Mouse (Mus musculus): ENCODE data around the gene Wwc2.

Gene Wwc2

GRCm38 (mm10) chr8:47905256-47905655 lies 85.5 kb downstream of the Wwc2 start:
- no peak for DNase-seq (ENCODE audit: low read depth)

DNA sequence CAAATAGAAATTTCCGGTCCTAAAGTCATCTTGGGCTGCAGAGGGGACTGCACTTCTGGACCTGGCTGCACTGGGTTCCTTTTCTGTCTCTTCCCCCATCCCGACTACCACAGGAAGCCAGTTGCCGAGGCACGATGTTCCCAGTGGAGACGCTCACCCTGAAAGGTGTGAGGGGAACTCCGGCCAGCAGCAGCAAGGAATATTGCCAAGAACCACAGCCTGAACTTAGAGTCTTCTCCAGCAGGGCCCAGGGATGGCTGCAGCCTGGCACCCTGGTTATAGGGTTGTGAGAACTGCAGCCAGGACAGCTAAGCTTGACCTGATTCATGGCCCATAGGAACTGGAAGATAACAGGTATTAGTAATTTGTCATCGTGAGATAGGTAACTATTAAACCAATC lies 86.7 kb downstream of the Wwc2 start:
- DNase-seq (ENCODE audit: low read depth), result no peak

- no peak for DNase-seq (ENCODE audit: low read depth)
Observed at GRCm38 (mm10) chr8:47902704-47903103, 88.0 kb downstream of the Wwc2 start.

DNA sequence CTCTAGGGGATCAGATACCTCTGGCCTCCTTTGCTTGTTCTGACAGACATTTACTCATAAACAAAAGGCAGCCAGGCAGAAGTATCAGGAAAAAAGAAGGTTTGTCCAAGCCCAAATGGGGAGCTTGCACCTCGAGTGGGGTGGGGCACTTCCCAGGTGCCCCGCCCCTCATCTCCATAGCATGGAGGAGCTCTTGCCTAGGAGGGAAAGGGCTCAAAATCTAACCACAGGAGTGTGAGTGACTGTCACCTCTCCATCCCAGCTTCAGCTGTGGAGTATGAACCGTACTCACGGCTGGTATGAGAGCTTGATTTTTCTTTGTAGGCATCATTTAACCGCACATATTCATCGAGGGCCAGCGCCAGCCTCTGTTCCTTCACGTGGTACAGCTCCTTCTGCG lies 90.4 kb downstream of the Wwc2 start:
- DNase-seq (ENCODE audit: low read depth), result no peak

DNA sequence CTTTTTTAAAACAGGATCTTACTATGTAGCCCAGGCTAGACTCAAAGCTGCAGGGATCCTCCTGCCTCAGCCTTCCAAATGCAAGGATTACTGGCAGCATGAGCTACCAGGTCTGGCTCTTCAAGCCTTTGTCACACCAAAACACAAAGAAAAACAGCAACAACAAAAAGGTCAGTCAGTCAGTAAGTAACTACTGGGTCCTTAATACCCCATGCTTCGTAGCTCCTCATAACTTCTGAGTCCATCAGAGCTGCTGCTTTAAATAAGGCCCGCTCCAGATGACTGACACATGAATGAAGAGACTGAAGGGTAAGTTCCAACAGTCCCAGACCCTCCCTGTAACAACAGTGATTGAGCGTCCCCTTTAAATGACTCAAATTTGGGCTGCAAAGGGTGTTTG lies 90.8 kb downstream of the Wwc2 start:
- DNase-seq (ENCODE audit: low read depth), result no peak

DNA sequence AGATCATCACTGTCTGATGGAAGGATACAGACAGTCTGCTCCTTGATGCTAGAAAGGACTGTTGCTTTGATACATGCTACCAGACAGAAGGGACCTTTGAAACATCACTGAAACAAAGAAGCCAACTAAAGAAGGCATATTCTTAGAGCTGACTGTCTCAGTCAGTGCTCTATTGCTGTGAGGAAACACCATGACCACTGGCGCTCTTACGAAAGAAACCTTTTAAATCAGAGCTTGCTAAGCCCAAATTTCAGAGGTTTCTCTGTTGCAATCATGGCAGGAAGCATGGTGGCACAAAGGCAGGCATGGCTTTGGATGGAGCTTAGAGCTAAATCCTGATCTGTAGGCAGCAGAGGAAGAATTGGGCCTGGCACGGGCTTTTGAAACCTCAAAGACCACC lies 98.3 kb downstream of the Wwc2 start:
- DNase-seq (ENCODE audit: low read depth), result no peak

DNA sequence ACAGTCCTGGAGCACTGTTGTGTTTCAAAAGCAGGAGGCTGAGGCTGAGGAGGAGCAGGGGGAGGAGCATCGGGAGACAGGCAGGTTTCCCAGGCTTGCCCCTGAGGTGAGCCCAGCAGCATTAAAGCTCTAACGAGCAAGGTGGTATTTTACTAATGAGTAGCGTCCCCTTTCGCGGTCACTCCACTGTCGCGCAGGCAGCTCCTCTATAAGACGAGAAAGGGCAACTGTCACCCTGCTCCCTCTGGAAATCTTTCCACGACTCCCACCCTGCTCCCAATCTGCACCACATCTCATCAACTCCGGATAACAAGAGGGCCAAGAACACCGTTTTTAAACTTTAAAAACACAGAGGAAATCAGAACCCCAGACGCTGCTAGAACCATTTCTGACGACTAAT lies 99.1 kb downstream of the Wwc2 start:
- no peak for DNase-seq (ENCODE audit: low read depth)

DNA sequence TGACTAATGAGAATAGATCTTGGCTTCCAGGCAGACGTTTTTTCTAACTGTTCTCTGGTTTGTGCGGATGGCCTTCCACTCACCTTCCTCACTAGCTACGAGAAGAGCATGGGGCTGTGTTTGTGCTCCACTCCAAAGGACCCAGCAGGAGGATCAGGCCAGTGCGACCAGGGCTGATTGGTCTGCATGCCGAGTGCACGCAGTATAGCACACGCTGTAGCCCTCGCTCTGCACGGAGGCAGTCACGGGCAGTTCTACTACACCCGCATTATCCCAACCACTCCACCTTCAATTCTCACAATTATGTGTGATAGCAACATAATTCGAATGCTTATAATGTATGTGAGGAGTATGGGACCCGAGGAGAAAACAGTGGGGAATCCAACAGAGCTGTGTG lies 99.9 kb downstream of the Wwc2 start:
- DNase-seq (ENCODE audit: low read depth), result no peak

GRCm38 (mm10) chr8:47889936-47890813 lies 100.5 kb downstream of the Wwc2 start:
- DNase-seq (ENCODE audit: low read depth), result no peak

- no peak for DNase-seq (ENCODE audit: low read depth)
Observed at GRCm38 (mm10) chr8:47888841-47889570, 101.7 kb downstream of the Wwc2 start.

DNA sequence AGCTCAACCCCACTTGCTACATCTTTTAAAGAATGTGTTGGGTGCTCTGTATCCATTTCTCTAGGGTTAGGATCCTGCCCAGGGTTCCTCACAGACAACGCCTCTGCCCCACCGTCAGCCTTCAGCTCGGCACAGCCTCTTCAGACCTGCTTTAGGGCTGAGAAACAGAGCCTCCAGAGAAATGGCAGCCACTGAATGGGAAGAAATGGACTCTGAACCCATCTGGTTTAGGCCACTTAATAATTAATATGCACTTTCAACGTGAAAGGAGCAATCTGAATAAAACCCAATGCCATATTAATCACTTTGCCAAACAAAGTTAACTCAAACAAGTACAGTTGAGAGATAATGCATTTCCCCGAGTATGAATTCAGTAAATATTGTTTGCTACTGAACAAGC lies 106.4 kb downstream of the Wwc2 start:
- no peak for DNase-seq (ENCODE audit: low read depth)

GRCm38 (mm10) chr8:47883739-47884138 lies 107.0 kb downstream of the Wwc2 start:
- no peak for DNase-seq (ENCODE audit: low read depth)

DNA sequence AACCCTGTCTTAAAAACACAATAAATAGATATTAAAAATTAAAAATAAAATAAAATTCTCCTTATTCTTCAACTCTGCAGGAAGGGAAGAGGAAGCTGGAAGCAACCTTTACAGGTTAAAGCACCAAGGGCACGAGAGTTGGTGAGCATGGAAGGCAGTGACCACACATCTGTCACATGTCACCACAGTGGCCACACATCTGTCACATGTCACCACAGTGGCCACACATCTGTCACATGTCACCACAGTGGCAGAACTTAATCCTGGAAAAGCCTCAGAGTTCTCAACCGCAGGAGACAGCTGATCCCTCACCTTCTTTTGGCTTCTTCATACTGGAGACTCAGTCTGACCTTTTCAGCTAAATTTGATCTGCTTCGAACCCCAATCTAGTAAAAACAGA lies 112.2 kb downstream of the Wwc2 start:
- DNase-seq (ENCODE audit: low read depth), result no peak

- no peak for DNase-seq (ENCODE audit: low read depth)
Observed at GRCm38 (mm10) chr8:47875865-47876264, 114.9 kb downstream of the Wwc2 start.

- DNase-seq (ENCODE audit: low read depth), result no peak
Observed at GRCm38 (mm10) chr8:47874497-47875178, 116.1 kb downstream of the Wwc2 start.

- peak; percentile 36 for DNase-seq (ENCODE audit: low read depth)
Observed at GRCm38 (mm10) chr8:47872361-47873107, 118.2 kb downstream of the Wwc2 start.

DNA sequence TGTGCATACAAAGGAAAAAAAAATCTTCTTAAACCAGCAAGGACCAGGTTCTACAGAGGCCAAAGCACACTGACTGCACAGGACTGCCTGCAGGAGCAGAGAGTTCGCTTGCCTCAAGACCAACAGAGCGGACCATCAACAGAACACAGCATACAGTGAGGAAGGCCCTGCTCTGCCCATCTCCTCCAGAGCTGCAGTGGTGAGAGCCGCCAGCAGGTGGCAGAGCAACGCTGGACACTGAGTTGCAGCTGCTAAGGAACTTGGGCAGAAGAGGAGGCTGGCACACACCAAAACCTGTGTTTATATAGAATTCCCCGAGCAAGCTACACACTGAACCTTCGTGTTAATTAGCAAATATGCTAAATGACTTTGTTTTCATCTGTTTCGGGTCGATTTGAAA lies 123.7 kb downstream of the Wwc2 start:
- DNase-seq (ENCODE audit: low read depth), result peak; percentile 61

GRCm38 (mm10) chr8:47866568-47866967 lies 124.2 kb downstream of the Wwc2 start:
- no peak for DNase-seq (ENCODE audit: low read depth)

DNA sequence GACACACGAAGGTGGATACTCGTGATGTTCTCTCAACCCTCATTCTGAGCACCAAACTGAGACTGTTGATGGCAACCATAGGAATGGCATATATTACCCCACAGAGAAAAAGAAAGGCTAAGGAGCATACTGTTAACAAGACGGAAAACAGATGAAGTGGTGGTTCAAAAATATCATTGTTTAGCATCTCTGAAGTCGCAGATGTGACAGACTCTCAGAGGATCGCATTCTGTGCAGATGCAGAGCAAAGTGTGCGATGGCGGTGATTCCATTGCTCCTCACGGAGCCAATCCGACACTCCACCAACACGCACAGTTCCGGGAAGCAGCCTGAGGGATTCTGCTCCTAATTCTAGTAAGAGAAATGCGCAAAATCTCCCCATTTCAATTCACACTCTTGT lies 131.5 kb downstream of the Wwc2 start:
- DNase-seq (ENCODE audit: low read depth), result no peak

DNA sequence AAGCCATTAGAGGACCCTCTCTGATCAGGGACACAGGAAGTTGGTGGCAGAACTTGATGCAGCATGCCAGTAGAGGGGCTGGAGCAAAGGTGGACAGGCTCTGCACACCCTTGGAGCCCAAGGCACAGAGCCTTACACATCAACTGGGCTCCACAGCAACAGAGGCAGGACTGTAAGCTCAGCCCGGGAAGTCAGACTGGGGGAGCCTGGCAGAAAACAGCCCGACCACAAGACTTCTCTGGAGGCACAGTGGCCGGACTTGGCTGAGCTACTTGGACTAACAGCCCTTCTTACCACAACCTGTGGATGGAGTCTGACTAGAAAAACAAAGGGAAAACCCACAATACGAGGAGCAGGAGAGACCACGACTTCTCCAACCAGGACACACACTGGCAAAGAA lies 137.4 kb downstream of the Wwc2 start:
- DNase-seq (ENCODE audit: low read depth), result no peak

DNA sequence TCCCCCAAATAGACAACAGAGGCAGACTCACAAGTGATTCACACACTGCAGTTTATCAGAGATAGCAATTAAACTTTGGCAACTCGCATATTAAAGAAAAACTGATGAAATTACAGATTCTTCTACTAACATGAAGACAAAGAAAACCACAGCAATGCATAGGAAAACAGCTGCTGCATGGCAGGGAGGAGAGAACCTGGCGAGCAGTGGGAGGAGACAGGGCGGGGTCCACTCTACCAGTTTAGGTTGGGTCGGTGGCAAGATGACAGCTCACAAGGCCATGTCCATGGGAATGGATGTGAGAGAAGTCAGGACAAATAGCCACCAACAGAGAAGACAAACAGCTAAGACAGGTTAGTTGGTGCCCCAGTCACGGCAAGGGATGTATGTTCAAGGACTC lies 138.0 kb downstream of the Wwc2 start:
- DNase-seq (ENCODE audit: low read depth), result no peak

GRCm38 (mm10) chr8:47851824-47852502 lies 138.8 kb downstream of the Wwc2 start:
- peak; percentile 12 for DNase-seq (ENCODE audit: low read depth)
